Mouse (Mus musculus) hindbrain, embryonic 12.5 days (tissue): ENCODE data around the gene Foxo1. TPM values are rescaled to one million over a fixed set of nuclear protein-coding genes. Genes with fewer than 3 reads are reported as not detected.

Experiments
- ATAC-seq: fragments of 200-750 bp; cut with Nextera tagmentation; 2 replicates; pipeline ENCODE4 v1.8.0; 2017; ENCODE audit warnings: moderate TSS enrichment; ENCODE audit not compliant: low FRiP score
- H3K27ac ChIP-seq: fragments of 300-500 bp; sonication (generic); 2 replicates; pipeline ENCODE4 v1.5.1; 2016; ENCODE audit warnings: mild to moderate bottlenecking
- H3K27me3 ChIP-seq: fragments of 300-500 bp; sonication (generic); 2 replicates; pipeline ENCODE4 v1.6.1; 2016; ENCODE audit warnings: mild to moderate bottlenecking
- H3K36me3 ChIP-seq: fragments of 300-500 bp; sonication (generic); 2 replicates; pipeline ENCODE4 v1.6.1; 2016; ENCODE audit warnings: mild to moderate bottlenecking
- H3K4me1 ChIP-seq: fragments of 300-500 bp; sonication (generic); 2 replicates; pipeline ENCODE4 v1.6.1; 2016
- H3K4me2 ChIP-seq: fragments of 300-500 bp; sonication (generic); replicated peaks from 2 replicates; pipeline ENCODE4 v1.6.1; 2016; ENCODE audit warnings: mild to moderate bottlenecking
- H3K4me3 ChIP-seq: fragments of 300-500 bp; sonication (generic); 2 replicates; pipeline ENCODE4 v1.5.1; 2016; ENCODE audit warnings: mild to moderate bottlenecking
- H3K9ac ChIP-seq: fragments of 300-500 bp; sonication (generic); 2 replicates; pipeline ENCODE4 v1.6.1; 2016; ENCODE audit warnings: mild to moderate bottlenecking, moderate library complexity
- H3K9me3 ChIP-seq: fragments of 300-500 bp; sonication (generic); replicated peaks from 2 replicates; pipeline ENCODE4 v1.6.1; 2016; ENCODE audit warnings: mild to moderate bottlenecking
- WGBS: fragments of 180-500 bp; shearing (Covaris S2); methylation state at CpG from one replicate; pipeline ENCODE4 v1.1.7; 2016; 5-methylcytosine and 5-hydroxymethylcytosine counted together
- polyA plus RNA-seq: library from polyadenylated mRNA; unstranded; fragments of >200 nt; fragmentation: Nextera tagmentation; extraction: Ambion mirVana; gene quantifications from 2 replicates; pipeline ENCODE4 v1.2.1, GENCODE M21; 2016

Foxo1 gene
- polyA plus RNA-seq, 1 experiment from 2014 or later = 6.2 TPM

DNA sequence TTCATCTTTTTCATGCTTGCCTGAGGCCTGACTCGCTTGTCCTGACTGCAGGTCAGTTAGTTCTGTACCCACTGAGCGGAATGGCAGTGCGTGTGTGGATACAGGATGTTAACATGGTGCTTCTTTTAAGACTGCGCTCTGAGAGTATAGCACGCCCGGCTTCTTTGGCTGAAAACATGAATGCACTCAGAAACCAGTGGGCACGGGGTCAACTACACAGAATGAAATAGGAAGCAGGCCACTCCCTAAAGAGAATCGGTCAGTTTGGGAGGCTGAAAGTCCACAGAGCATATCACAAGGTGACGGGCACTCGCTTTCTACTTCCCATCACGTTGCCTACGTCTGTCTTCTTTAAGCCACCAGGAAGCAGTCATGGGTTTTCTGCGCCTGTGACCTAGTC, 59.0 kb downstream of the Foxo1 start:
- H3K4me3 ChIP-seq = no peak overlapping the region
- no peaks in the 10 kb centered on the region for H3K36me3 ChIP-seq
- H3K9me3 ChIP-seq = no peaks in the 10 kb centered on the region
- H3K27ac ChIP-seq = no peak overlapping the region
- H3K4me1 ChIP-seq = peaks cover 6% of the 10 kb centered on the region
- H3K27me3 ChIP-seq = no peaks in the 10 kb centered on the region
- 80% methylated on average over 13 of the region's 13 CpGs for WGBS
- H3K4me2 ChIP-seq = no peak overlapping the region
- no peak overlapping the region for H3K9ac ChIP-seq
- no peak for ATAC-seq

DNA sequence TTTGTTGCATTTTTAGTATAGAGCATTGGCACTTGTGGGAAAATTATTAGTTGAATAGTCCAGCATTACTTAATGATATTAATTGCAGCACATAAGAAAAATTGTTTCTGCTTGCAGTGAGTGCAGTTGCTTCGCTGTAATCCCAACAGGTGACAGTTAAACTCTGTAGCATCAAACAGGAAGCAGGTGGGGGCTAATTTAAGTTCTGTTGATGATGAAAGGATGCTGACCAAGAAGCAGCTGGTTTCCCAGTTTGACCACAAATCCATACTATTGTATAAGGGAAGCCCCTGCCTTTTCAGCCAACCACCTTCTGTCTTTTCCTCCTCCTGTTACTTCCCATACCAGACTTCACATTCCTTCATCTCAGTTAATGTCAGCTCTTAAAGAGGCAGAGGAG, 63.6 kb downstream of the Foxo1 start:
- WGBS = 96% methylated on average over 1 of the region's 1 CpGs
- Histone ChIP-seq H3K4me1 (no peaks in the 10 kb centered on the region; the same call in 1 of the 2 replicates), H3K9me3 (no peaks in the 10 kb centered on the region), H3K9ac (no peak overlapping the region), H3K4me2 (no peak overlapping the region), H3K27me3 (no peaks in the 10 kb centered on the region), H3K36me3 (no peaks in the 10 kb centered on the region), H3K27ac (no peak overlapping the region), H3K4me3 (no peak overlapping the region)
- no peak for ATAC-seq

DNA sequence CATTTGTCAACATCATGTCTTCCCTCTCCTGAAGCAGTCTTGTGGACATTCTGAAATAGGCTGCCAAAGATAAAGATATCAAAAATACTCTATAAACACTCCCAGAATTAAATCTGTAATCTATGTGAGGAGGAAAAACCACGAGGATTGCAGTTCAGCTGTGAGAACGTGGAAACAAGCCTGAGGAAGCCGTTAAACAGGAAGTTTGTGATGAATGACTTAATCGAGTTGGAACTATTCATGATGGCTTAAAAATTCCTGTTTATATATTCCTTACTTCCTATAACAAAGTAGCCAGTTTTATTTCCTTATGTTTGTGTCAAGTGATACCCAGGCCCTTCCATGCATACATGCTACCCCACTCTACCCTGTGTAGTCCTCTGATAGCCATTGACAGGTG, 70.6 kb downstream of the Foxo1 start:
- Histone ChIP-seq H3K27ac (no peak overlapping the region), H3K27me3 (no peaks in the 10 kb centered on the region), H3K9me3 (no peaks in the 10 kb centered on the region), H3K9ac (no peak overlapping the region), H3K4me1 (peaks cover 11% of the 10 kb centered on the region), H3K4me2 (no peak overlapping the region), H3K36me3 (no peaks in the 10 kb centered on the region), H3K4me3 (no peak overlapping the region)
- 88% methylated on average over 4 of the region's 4 CpGs for WGBS
- no peak for ATAC-seq

DNA sequence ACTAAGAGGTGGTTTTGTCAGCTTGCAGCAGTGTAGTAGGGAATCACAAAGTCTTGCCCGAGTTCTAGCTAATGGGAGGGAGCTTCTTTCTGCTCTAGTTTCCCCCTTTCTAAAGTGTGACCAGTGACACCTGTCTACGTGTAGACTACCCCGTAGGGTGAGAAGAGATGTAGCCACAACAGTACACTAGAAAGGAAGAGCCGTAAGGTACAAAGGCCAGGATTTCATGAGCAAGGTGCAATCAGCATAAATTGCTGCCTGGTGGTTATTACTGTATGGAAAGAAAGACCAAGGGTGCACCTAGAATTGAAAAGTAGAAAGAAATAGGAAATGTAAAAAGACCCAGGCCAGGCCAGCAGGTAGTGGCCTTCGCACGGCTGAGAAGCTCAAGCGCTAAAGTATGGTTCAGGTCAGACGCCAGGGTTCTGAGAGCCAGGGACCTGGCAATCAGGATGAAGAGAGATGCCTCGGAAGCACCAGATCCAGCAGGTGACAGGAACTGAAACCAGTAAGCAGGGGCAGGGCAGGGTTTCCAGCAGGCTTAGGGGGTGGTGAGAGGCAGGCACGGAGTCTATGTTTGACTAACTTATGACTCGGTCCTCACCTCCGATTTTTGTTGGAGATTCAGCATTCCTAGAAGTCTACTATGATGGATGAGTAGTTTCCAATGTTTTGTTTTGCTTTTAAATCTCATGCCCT, 72.3 kb downstream of the Foxo1 start:
- no peak for ATAC-seq
- Histone ChIP-seq H3K4me3 (no peak overlapping the region), H3K4me1 (peaks cover 11% of the 10 kb centered on the region), H3K4me2 (no peak overlapping the region), H3K9ac (no peak overlapping the region), H3K27ac (no peak overlapping the region), H3K27me3 (no peaks in the 10 kb centered on the region), H3K9me3 (no peaks in the 10 kb centered on the region), H3K36me3 (no peaks in the 10 kb centered on the region)
- 91% methylated on average over 12 of the region's 12 CpGs for WGBS

DNA sequence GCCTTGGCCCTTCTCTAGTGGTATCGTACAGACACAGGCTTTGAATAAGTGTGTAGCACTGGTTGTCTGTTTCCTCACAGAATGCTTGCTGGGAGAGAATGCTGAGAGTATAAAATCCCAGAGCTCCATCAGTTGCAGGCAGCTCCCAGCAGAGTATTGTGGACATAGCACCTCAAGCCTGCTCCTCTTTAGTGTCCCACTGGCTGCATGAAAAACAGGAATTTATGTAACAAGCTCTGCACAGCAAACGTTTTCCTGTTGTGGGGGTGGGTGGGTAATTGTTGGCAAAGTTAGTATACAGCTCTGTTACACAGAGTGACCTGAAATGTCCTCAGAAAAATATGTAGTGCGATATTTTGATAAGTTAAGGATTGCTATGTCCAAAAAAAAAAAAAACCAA, 74.1 kb downstream of the Foxo1 start:
- no peak overlapping the region for H3K4me3 ChIP-seq
- H3K9ac ChIP-seq = no peak overlapping the region
- H3K27ac ChIP-seq = no peak overlapping the region
- H3K9me3 ChIP-seq = no peaks in the 10 kb centered on the region
- no peak overlapping the region for H3K4me2 ChIP-seq
- WGBS = 58% methylated on average over 3 of the region's 3 CpGs
- no peaks in the 10 kb centered on the region for H3K36me3 ChIP-seq
- no peaks in the 10 kb centered on the region for H3K27me3 ChIP-seq
- ATAC-seq = no peak
- peaks cover 11% of the 10 kb centered on the region for H3K4me1 ChIP-seq

DNA sequence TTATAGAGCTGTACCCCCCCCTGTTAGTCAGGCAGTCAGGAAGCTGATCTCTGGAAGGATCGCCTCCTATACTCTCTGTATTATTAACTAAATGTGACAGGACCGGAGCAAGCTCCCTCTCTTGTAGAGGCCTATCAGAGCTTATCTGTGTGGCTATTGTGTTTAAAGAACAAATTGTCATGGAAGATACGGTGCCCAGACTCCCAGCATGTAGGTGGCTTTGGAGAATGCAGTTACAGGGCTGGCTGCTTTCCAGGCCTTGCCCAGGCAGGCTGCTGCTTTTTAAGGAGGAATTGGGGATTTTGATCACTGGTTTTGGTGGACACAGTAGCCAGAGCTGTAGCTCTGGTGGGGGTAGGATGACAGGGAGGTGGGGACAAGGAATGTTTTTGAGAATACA, 74.7 kb downstream of the Foxo1 start:
- no peaks in the 10 kb centered on the region for H3K9me3 ChIP-seq
- H3K9ac ChIP-seq = no peak overlapping the region
- WGBS = 27% methylated on average over 3 of the region's 3 CpGs
- no peak overlapping the region for H3K27ac ChIP-seq
- no peak for ATAC-seq
- H3K27me3 ChIP-seq = no peaks in the 10 kb centered on the region
- H3K4me3 ChIP-seq = no peak overlapping the region
- no peaks in the 10 kb centered on the region for H3K36me3 ChIP-seq
- H3K4me1 ChIP-seq = peaks cover 11% of the 10 kb centered on the region
- no peak overlapping the region for H3K4me2 ChIP-seq

GRCm38 (mm10) chr3:52343270-52344070, 75.3 kb downstream of the Foxo1 start:
- no peak for ATAC-seq
- 85% methylated on average over 6 of the region's 6 CpGs for WGBS
- Histone ChIP-seq H3K9me3 (no peaks in the 10 kb centered on the region), H3K27me3 (no peaks in the 10 kb centered on the region), H3K9ac (no peak overlapping the region), H3K27ac (no peak overlapping the region), H3K4me2 (no peak overlapping the region), H3K36me3 (no peaks in the 10 kb centered on the region), H3K4me1 (peaks cover 11% of the 10 kb centered on the region), H3K4me3 (no peak overlapping the region)

DNA sequence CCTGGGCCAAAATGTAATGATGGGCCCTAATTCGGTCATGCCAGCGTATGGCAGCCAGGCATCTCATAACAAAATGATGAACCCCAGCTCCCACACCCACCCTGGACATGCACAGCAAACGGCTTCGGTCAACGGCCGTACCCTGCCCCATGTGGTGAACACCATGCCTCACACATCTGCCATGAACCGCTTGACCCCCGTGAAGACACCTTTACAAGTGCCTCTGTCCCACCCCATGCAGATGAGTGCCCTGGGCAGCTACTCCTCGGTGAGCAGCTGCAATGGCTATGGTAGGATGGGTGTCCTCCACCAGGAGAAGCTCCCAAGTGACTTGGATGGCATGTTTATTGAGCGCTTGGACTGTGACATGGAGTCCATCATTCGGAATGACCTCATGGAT, 77.7 kb downstream of the Foxo1 start:
- H3K27ac ChIP-seq = no peak overlapping the region
- WGBS = 97% methylated on average over 11 of the region's 11 CpGs
- no peaks in the 10 kb centered on the region for H3K9me3 ChIP-seq
- no peak overlapping the region for H3K4me2 ChIP-seq
- no peak overlapping the region for H3K4me3 ChIP-seq
- no peaks in the 10 kb centered on the region for H3K36me3 ChIP-seq
- H3K4me1 ChIP-seq = peaks cover 11% of the 10 kb centered on the region
- H3K27me3 ChIP-seq = no peaks in the 10 kb centered on the region
- H3K9ac ChIP-seq = no peak overlapping the region
- no peak for ATAC-seq

DNA sequence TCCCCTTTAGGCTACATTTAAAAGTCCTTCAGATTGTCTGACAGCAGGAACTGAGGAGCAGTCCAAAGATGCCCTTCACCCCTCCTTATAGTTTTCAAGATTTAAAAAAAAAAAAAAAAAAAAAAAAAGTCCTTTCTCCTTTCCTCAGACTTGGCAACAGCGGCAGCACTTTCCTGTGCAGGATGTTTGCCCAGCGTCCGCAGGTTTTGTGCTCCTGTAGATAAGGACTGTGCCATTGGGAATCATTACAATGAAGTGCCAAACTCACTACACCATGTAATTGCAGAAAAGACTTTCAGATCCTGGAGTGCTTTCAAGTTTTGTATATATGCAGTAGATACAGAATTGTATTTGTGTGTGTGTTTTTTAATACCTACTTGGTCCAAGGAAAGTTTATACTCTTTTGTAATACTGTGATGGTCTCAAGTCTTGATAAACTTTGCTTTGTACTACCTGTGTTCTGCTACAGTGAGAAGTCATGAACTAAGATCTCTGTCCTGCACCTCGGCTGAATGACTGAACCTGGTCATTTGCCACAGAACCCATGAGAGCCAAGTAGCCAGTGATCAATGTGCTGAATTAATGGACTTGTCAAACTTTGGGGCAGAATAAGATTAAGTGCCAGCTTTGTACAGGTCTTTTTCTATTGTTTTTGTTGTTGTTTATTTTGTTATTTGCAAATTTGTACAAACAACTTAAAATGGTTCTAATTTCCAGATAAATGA, 79.0 kb downstream of the Foxo1 start:
- no peak for ATAC-seq
- peaks cover 5% of the 10 kb centered on the region for H3K4me1 ChIP-seq
- no peak overlapping the region for H3K4me3 ChIP-seq
- no peaks in the 10 kb centered on the region for H3K9me3 ChIP-seq
- no peak overlapping the region for H3K27ac ChIP-seq
- 89% methylated on average over 4 of the region's 4 CpGs for WGBS
- H3K36me3 ChIP-seq = no peaks in the 10 kb centered on the region
- no peak overlapping the region for H3K4me2 ChIP-seq
- no peaks in the 10 kb centered on the region for H3K27me3 ChIP-seq
- no peak overlapping the region for H3K9ac ChIP-seq

DNA sequence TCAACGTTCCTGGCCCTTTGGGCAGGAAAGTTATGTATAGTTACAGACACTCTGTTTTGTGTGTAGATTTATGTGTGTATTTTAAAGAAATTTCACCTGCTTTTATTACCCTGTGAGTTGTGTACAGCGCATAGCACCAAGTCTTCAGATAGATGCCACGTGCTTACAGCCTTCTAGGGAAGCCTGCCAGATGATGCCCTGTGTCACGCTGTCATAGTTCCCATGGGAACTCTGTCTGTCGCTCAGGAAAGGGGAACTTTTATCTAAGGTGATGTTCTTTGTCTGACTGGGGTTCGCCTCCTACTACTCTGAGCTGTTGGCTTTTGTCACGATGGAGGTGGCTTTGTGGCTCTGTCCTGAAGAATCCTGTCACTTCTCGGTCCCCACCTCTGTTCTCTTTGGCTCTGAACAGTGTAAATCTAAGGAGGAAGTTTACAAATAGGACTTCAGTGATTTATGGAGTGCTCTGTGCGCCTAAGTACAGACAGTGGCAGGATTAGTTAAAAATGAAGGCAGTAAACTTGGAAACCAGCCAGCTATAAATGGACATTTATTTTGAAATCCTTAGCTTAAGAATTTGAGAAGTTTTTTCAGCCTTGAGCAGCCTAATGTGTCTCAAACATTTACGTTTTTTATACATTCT, 80.0 kb downstream of the Foxo1 start:
- H3K27ac ChIP-seq = no peak overlapping the region

GRCm38 (mm10) chr3:52350636-52351035, 82.5 kb downstream of the Foxo1 start:
- no peaks in the 10 kb centered on the region for H3K9me3 ChIP-seq
- no peaks in the 10 kb centered on the region for H3K4me1 ChIP-seq
- H3K27me3 ChIP-seq = no peaks in the 10 kb centered on the region
- no peak overlapping the region for H3K27ac ChIP-seq
- H3K9ac ChIP-seq = no peak overlapping the region
- ATAC-seq = no peak
- WGBS = 81% methylated on average over 8 of the region's 8 CpGs
- no peak overlapping the region for H3K4me2 ChIP-seq
- H3K4me3 ChIP-seq = no peak overlapping the region
- H3K36me3 ChIP-seq = no peaks in the 10 kb centered on the region

More for the DNA sequence above, 80.0 kb downstream of the Foxo1 start:
- Histone ChIP-seq H3K27me3 (no peaks in the 10 kb centered on the region), H3K36me3 (no peaks in the 10 kb centered on the region), H3K4me2 (no peak overlapping the region), H3K4me1 (no peaks in the 10 kb centered on the region), H3K9ac (no peak overlapping the region), H3K4me3 (no peak overlapping the region), H3K9me3 (no peaks in the 10 kb centered on the region)
- 64% methylated on average over 10 of the region's 10 CpGs for WGBS
- no peak for ATAC-seq

DNA sequence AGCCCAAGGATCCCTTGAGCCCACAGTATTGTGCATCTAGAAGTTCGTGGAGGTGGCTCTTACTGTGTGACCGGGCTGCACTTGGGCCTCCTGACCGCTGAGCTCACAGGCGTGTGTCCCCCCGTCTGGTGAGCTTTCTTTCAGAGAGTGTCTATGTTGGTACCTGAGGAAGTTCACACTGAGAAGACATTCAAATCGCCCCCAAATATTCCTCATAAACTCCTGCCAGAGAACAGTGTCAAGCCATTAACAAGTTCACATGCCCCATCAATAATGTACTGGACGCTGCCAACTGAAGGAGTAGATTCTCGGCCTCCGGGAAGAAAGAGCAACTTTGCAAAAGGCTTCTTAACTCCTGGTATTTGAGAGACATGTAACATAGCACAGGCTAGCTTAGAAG, 83.8 kb downstream of the Foxo1 start:
- ATAC-seq = no peak
- Histone ChIP-seq H3K9ac (no peak overlapping the region), H3K27me3 (no peaks in the 10 kb centered on the region), H3K36me3 (no peaks in the 10 kb centered on the region), H3K4me1 (no peaks in the 10 kb centered on the region), H3K4me2 (no peak overlapping the region), H3K9me3 (no peaks in the 10 kb centered on the region), H3K4me3 (no peak overlapping the region), H3K27ac (no peak overlapping the region)
- WGBS = 90% methylated on average over 9 of the region's 9 CpGs
